16 mouse cellular contexts compared by ENCODE assay signal in the genomic region with DNA sequence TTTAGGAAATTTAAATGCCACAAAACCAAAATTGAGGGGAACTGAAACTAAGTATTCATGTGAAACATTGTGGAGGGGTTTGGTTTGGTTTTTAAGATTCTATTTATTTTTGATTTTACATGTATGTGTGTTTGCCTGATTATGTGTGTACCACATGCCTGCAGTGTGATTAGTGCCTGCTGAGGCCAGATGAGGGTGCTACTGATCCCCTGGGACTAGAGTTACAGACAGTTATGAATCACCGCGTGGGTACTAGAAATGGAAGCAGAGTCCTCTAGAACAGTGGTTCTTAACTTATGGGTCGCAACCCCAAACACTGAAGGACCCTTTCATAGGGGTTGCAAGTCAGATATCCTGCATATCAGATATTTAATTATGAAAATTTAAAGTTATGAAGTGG. TPM values are rescaled to one million over a fixed set of nuclear protein-coding genes. Genes with fewer than 3 reads are reported as not detected.
DNase-seq lines count a peak whose midpoint lies in the region; ATAC-seq and TF ChIP-seq lines count a peak whose summit lies in the region.
"Had no signal": no experiment of that assay in that cellular context is flagged by ENCODE, and none has a peak within 500 bp of the region (broad histone marks: within the 10 kb centered on the region; RNA-seq: fewer than 3 reads in every experiment).

No protein-coding gene starts in this region.

- H3K4me2 ChIP-seq in lung, postnatal 0 days (replicated peaks; ENCODE audit: low read depth, low read length) = no peak overlapping the region
- no peak overlapping the region for H3K4me2 ChIP-seq in hindbrain, embryonic 11.5 days (replicated peaks; ENCODE audit: low read depth, low read length)
- no peak overlapping the region for H3K4me2 ChIP-seq in midbrain, embryonic 15.5 days

- no peaks in the 10 kb centered on the region for H3K27me3 ChIP-seq in lung, postnatal 0 days (replicated peaks; ENCODE audit: insufficient read depth, low read length)
- no peaks in the 10 kb centered on the region for H3K27me3 ChIP-seq in hindbrain, embryonic 11.5 days (ENCODE audit: control insufficient read depth, insufficient read depth, low read length)
- no peaks in the 10 kb centered on the region for H3K27me3 ChIP-seq in midbrain, embryonic 15.5 days (replicated peaks)
- H3K27me3 ChIP-seq: embryonic facial prominence, embryonic 12.5 days; neural tube, embryonic 12.5 days had no signal

- ATAC-seq in lung, postnatal 0 days = no peak
- ATAC-seq in hindbrain, embryonic 11.5 days (ENCODE audit: low FRiP score) = 0 out of 2 replicates have a peak, but pooled peaks have one; percentile 22
- no peak for ATAC-seq in midbrain, embryonic 15.5 days (replicated peaks)

- no peak overlapping the region for H3K27ac ChIP-seq in lung, postnatal 0 days (ENCODE audit: low read length)
- H3K27ac ChIP-seq in hindbrain, embryonic 11.5 days (ENCODE audit: low read depth, low read length) = no peak overlapping the region
- H3K27ac ChIP-seq in midbrain, embryonic 15.5 days = peak overlapping the region; percentile 95
- H3K27ac ChIP-seq: kidney, postnatal 0 days; liver, embryonic 13.5 days; neural tube, embryonic 12.5 days had no signal

- no peaks in the 10 kb centered on the region for H3K4me1 ChIP-seq in lung, postnatal 0 days (ENCODE audit: insufficient read depth, low read depth, low read length)
- no peaks in the 10 kb centered on the region for H3K4me1 ChIP-seq in hindbrain, embryonic 11.5 days (replicated peaks; ENCODE audit: control insufficient read depth, insufficient read depth, low read length)
- peaks cover 14% of the 10 kb centered on the region for H3K4me1 ChIP-seq in midbrain, embryonic 15.5 days
- H3K4me1 ChIP-seq: embryonic facial prominence, embryonic 12.5 days; neural tube, embryonic 12.5 days had no signal

- TF ChIP-seq EP300 in lung, postnatal 0 days (IDR thresholded peaks at IDR 0.05) = no peak

- TF ChIP-seq CTCF in lung, postnatal 0 days (IDR thresholded peaks at IDR 0.05) = 0 out of 2 replicates have a peak, but pooled peaks have one; percentile 10

- DNase-seq in lung, postnatal 0 days (ENCODE audit: low spot score) = no peak
- no peak for DNase-seq in lung, adult 18-20 months
- peak; percentile 21 for DNase-seq in NIH3T3 (ENCODE audit: low read depth)
- DNase-seq in hindbrain, embryonic 11.5 days (ENCODE audit: low spot score) = no peak
- DNase-seq in adrenal gland, postnatal 25 days = no peak
- no peak for DNase-seq in right cerebral cortex, adult 18-20 months
- no peak for DNase-seq in yolk sac, embryonic 10.5 days (ENCODE audit: low spot score)
- DNase-seq: cerebellum, adult 9-11 months; heart, adult 11 months; heart, postnatal 36 days; liver, embryonic 13.5 days had no signal

- H3K9me3 ChIP-seq in lung, postnatal 0 days (ENCODE audit: low read length) = no peaks in the 10 kb centered on the region
- H3K9me3 ChIP-seq in hindbrain, embryonic 11.5 days (ENCODE audit: control insufficient read depth, low read length) = no peaks in the 10 kb centered on the region
- H3K9me3 ChIP-seq in midbrain, embryonic 15.5 days = no peaks in the 10 kb centered on the region
- H3K9me3 ChIP-seq: embryonic facial prominence, embryonic 12.5 days; liver, embryonic 13.5 days; megakaryocyte, embryonic 14.5 days; neural tube, embryonic 12.5 days had no signal

- 76% methylated on average over 3 of the region's 3 CpGs for WGBS in lung, postnatal 0 days
- 83% methylated on average over 3 of the region's 3 CpGs for WGBS in hindbrain, embryonic 11.5 days
- 89% methylated on average over 3 of the region's 3 CpGs for WGBS in midbrain, embryonic 15.5 days

- no peaks in the 10 kb centered on the region for H3K36me3 ChIP-seq in lung, postnatal 0 days (ENCODE audit: insufficient read depth, low read length)
- no peaks in the 10 kb centered on the region for H3K36me3 ChIP-seq in hindbrain, embryonic 11.5 days (ENCODE audit: control insufficient read depth, insufficient read depth, low read length)
- no peaks in the 10 kb centered on the region for H3K36me3 ChIP-seq in midbrain, embryonic 15.5 days (replicated peaks)
- H3K36me3 ChIP-seq: embryonic facial prominence, embryonic 12.5 days; liver, embryonic 13.5 days; neural tube, embryonic 12.5 days had no signal

- H3K4me3 ChIP-seq in lung, postnatal 0 days (ENCODE audit: low read depth, low read length) = no peak overlapping the region
- no peak overlapping the region for H3K4me3 ChIP-seq in hindbrain, embryonic 11.5 days (ENCODE audit: low read depth, low read length)
- no peak overlapping the region for H3K4me3 ChIP-seq in midbrain, embryonic 15.5 days
- H3K4me3 ChIP-seq: liver, embryonic 13.5 days; megakaryocyte, embryonic 14.5 days; neural tube, embryonic 12.5 days had no signal

- no peak overlapping the region for H3K9ac ChIP-seq in lung, postnatal 0 days (replicated peaks; ENCODE audit: low read depth)
- no peak overlapping the region for H3K9ac ChIP-seq in hindbrain, embryonic 11.5 days (ENCODE audit: low read depth, low read length)
- no peak overlapping the region for H3K9ac ChIP-seq in midbrain, embryonic 15.5 days

RNA-seq across cellular contexts. Expression of a gene that starts 54.0 kb away (rescaled TPM):
- 2.9 and 3.0 TPM in 2 replicates for polyA plus RNA-seq in lung, postnatal 0 days (2015; fragmentation: Nextera tagmentation; extraction: Ambion mirVana)
- polyA plus RNA-seq in hindbrain, embryonic 11.5 days (2014; fragmentation: Nextera tagmentation; extraction: Ambion mirVana) = 2.6 and 2.7 TPM in 2 replicates
- 8.2 and 8.6 TPM in 2 replicates for polyA plus RNA-seq in midbrain, embryonic 15.5 days (2015; fragmentation: Nextera tagmentation; extraction: Ambion mirVana)
- total RNA-seq in adrenal gland, postnatal 25 days (2021) = 0.48 TPM in 1 of 2 replicates, not detected in the other
